Mouse (Mus musculus): ENCODE data around the gene Serpinb6c. TPM values are rescaled to one million over a fixed set of nuclear protein-coding genes. Genes with fewer than 3 reads are reported as not detected.
"Not testable (repeated sequence)": the region's sequence is repeated elsewhere in the genome, so short reads cannot be mapped to it uniquely, and the experiment has no call there.

Serpinb6c gene
- not detected in 2 replicates for polyA plus RNA-seq (2012; ENCODE audit: insufficient read depth, insufficient read length, low replicate concordance, missing spikeins)

DNA sequence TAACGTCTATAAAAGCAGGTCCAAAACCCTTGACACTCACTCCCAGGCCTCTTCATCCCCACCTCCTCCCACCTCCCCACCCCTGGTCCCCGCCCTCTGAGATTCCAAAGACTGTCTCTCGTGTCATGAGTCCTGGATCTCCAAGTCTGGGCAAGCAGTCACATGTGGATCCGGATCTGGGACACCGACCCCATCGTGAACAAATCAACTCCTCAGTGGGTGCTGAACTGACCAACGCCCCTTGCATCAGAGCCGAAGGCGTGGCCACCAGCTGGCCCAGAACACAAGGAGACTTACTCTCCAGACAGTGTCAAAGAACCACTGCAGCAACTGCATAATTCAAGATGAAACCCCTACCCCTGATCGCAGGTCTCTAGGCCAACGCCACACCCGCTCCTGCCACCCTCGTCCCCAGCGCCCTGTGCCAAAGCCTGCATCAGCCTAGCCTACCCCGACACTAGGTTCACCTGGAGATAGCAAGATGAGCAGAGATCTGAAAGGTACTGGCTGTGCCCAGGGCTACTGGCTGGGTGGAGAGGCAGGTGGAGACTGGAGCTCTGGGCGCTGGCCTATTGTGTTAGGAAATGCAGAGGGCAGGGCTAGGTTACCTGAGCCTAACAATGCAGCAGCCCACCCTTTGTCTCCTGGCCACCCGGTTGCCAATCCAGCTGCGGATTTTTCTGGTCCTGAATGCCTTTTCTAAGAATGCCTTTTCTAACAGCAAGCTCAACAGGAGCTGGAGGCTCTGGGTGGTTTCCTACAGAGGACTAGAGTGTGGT is at the start of gene Serpinb6c:
Serpinb6c (minus strand) TSS at position 533 of the 779 bp plus-strand sequence.
- 82% methylated on average over 18 of the region's 18 CpGs for WGBS
- Histone ChIP-seq H3K27ac (ENCODE audit: insufficient read depth, low read depth, low read length) (no peak within 1 kb of the TSS), H3K4me3 (ENCODE audit: insufficient read depth, low read depth, low read length) (no peak within 1 kb of the TSS), H3K4me1 (ENCODE audit: control insufficient read depth, insufficient read depth, low read length) (no peaks in the 10 kb centered on the region)
- no peak for TF ChIP-seq POLR2A (IDR thresholded peaks at IDR 0.05; ENCODE audit: insufficient read depth, low read depth, low read length)
- no peak for TF ChIP-seq CTCF (IDR thresholded peaks at IDR 0.05; ENCODE audit: insufficient read depth, low read depth, low read length)

DNA sequence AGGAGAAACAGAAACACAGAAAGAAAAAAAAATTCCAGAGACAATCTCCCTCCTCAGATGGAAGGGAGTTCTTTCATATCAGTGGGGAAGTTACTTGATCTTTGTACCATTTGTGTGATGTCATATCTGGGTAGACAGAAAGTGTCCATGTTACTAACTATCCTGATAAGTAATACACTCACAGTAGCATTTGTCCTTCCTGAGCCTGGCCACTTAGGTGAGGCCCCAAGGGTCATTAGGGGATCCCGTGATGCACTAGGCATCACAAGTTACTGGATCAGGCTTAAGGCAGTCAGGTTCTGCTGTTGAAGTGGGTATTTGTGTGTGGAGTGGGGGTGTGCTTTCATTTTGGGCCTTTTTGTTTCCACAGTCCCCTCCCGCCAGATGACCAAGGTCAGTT is 47.4 kb upstream of the Serpinb6c start:
- TF ChIP-seq CTCF (IDR thresholded peaks at IDR 0.05; ENCODE audit: insufficient read depth, low read depth, low read length), result no peak
- TF ChIP-seq POLR2A (IDR thresholded peaks at IDR 0.05; ENCODE audit: insufficient read depth, low read depth, low read length), result no peak
- Histone ChIP-seq H3K27ac (ENCODE audit: insufficient read depth, low read depth, low read length) (no peak overlapping the region), H3K4me1 (ENCODE audit: control insufficient read depth, insufficient read depth, low read length) (no peaks in the 10 kb centered on the region), H3K4me3 (ENCODE audit: insufficient read depth, low read depth, low read length) (no peak overlapping the region)
- WGBS, result 89% methylated on average over 2 of the region's 2 CpGs

DNA sequence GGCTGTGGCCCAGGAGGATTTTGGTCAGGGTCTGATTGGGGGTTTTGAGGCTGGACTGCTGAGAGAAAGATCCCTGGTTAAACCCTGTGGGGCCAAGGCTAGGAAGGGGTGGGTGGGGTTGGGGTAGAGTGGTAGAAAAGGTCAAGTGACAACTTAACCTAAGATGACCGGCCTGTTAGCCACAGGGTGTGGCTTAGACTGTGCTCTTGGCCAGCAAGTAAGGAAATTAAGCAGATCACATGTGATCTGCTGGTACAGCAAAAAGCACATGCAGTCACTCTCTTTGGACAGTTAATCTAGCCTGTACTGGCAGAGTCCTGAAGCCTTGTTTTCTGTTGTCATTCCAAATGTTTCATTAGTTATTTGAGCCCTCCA is 46.6 kb upstream of the Serpinb6c start:
- TF ChIP-seq CTCF (IDR thresholded peaks at IDR 0.05; ENCODE audit: insufficient read depth, low read depth, low read length) (no peak), POLR2A (IDR thresholded peaks at IDR 0.05; ENCODE audit: insufficient read depth, low read depth, low read length) (no peak)
- Histone ChIP-seq H3K4me1 (ENCODE audit: control insufficient read depth, insufficient read depth, low read length) (no peaks in the 10 kb centered on the region), H3K27ac (ENCODE audit: insufficient read depth, low read depth, low read length) (no peak overlapping the region), H3K4me3 (ENCODE audit: insufficient read depth, low read depth, low read length) (no peak overlapping the region)
- 92% methylated on average over 1 of the region's 1 CpGs for WGBS

GRCm38 (mm10) chr13:33951308-33952074 is 46.0 kb upstream of the Serpinb6c start:
- Histone ChIP-seq H3K27ac (ENCODE audit: insufficient read depth, low read depth, low read length) (no peak overlapping the region), H3K4me1 (ENCODE audit: control insufficient read depth, insufficient read depth, low read length) (no peaks in the 10 kb centered on the region), H3K4me3 (ENCODE audit: insufficient read depth, low read depth, low read length) (no peak overlapping the region)
- 94% methylated on average over 4 of the region's 4 CpGs for WGBS
- TF ChIP-seq CTCF (IDR thresholded peaks at IDR 0.05; ENCODE audit: insufficient read depth, low read depth, low read length), result no peak
- no peak for TF ChIP-seq POLR2A (IDR thresholded peaks at IDR 0.05; ENCODE audit: insufficient read depth, low read depth, low read length)

DNA sequence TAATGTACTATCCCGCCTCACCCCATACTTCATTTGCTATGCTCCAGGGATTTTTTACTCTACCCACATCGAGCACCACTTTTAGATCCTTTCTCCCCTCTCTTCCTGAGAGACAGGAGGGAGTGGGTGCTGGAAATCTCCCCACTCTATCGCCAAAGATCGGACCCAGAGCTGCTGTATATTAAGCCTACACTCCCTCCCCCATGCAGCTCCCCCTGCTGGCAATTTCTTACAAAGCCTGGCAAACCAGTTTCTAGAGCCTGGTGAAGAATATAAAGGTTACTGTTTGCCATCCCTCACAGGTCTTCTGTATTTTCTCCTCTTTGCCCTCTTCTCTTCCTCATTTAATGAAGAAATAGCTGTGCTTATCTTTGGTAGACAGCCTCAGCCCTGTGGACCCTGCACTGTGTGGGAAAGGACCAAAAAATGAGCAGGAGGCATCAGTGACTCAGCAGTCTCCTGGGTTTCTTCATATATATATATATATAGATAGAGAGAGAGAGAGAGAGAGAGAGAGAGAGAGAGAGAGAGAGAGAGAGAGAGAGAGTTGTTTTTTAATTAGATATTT is 36.8 kb upstream of the Serpinb6c start:
- H3K27ac ChIP-seq (ENCODE audit: insufficient read depth, low read depth, low read length), result no peak overlapping the region

GRCm38 (mm10) chr13:33941288-33941808 is 35.8 kb upstream of the Serpinb6c start:
- H3K27ac ChIP-seq (ENCODE audit: insufficient read depth, low read depth, low read length), result no peak overlapping the region
- TF ChIP-seq POLR2A (IDR thresholded peaks at IDR 0.05; ENCODE audit: insufficient read depth, low read depth, low read length) (no peak), CTCF (IDR thresholded peaks at IDR 0.05; ENCODE audit: insufficient read depth, low read depth, low read length) (no peak)

More for the DNA sequence above, 36.8 kb upstream of the Serpinb6c start:
- H3K4me3 ChIP-seq (ENCODE audit: insufficient read depth, low read depth, low read length), result no peak overlapping the region
- WGBS, result 38% methylated on average over 4 of the region's 4 CpGs
- TF ChIP-seq CTCF (IDR thresholded peaks at IDR 0.05; ENCODE audit: insufficient read depth, low read depth, low read length) (no peak), POLR2A (IDR thresholded peaks at IDR 0.05; ENCODE audit: insufficient read depth, low read depth, low read length) (no peak)
- H3K4me1 ChIP-seq (ENCODE audit: control insufficient read depth, insufficient read depth, low read length), result no peaks in the 10 kb centered on the region

DNA sequence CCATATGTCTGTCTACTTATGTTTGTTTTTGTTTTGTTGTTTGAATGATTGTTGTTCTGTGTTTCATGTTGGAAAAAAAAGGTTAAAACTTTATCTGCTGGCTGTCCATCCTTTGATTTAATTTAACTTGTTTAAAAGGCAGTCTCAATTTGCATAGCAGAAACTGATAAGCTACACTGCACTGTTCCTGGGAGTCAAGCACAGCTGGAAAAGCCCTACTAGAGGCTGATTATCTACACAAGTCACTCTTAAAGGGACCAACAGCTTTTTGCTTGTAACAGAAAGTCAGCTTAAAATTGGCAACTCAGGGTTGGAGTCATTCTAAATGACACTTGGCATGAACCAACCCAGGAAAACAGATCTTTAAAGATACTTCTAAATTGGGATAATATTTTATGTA is 32.1 kb upstream of the Serpinb6c start:
- not testable (repeated sequence) for H3K4me1 ChIP-seq (ENCODE audit: control insufficient read depth, insufficient read depth, low read length); H3K4me3 ChIP-seq (ENCODE audit: insufficient read depth, low read depth, low read length); H3K27ac ChIP-seq (ENCODE audit: insufficient read depth, low read depth, low read length)

More at GRCm38 (mm10) chr13:33941288-33941808, 35.8 kb upstream of the Serpinb6c start:
- 91% methylated on average over 5 of the region's 5 CpGs for WGBS
- Histone ChIP-seq H3K4me1 (ENCODE audit: control insufficient read depth, insufficient read depth, low read length) (no peaks in the 10 kb centered on the region), H3K4me3 (ENCODE audit: insufficient read depth, low read depth, low read length) (no peak overlapping the region)

- Histone ChIP-seq H3K27ac (ENCODE audit: insufficient read depth, low read depth, low read length) (no peak overlapping the region), H3K4me1 (ENCODE audit: control insufficient read depth, insufficient read depth, low read length) (no peaks in the 10 kb centered on the region), H3K4me3 (ENCODE audit: insufficient read depth, low read depth, low read length) (no peak overlapping the region)
- 49% methylated on average over 5 of the region's 5 CpGs for WGBS
- TF ChIP-seq CTCF (IDR thresholded peaks at IDR 0.05; ENCODE audit: insufficient read depth, low read depth, low read length), result no peak
- no peak for TF ChIP-seq POLR2A (IDR thresholded peaks at IDR 0.05; ENCODE audit: insufficient read depth, low read depth, low read length)
These were observed 31.6 kb upstream of the Serpinb6c start for GRCm38 (mm10) chr13:33937151-33937550.
